Mouse (Mus musculus) G1E (cell line): ENCODE measurements around the gene Ppp1r35.

Experiments
- CTCF ChIP-seq: IDR thresholded peaks from 2 replicates; pipeline ENCODE4 v1.5.1; 2012; ENCODE audit warnings: low read depth, low read length, inconsistent platforms, mixed read lengths
- GATA1 ChIP-seq: IDR thresholded peaks from 2 replicates; pipeline ENCODE4 v1.6.1; 2012; ENCODE audit warnings: borderline replicate concordance, low read length, inconsistent platforms, mixed read lengths
- GATA2 ChIP-seq: IDR thresholded peaks from 2 replicates; pipeline ENCODE4 v1.6.1; 2012; ENCODE audit warnings: low read depth, low read length, inconsistent platforms, borderline replicate concordance
- POLR2AphosphoS5 ChIP-seq: IDR thresholded peaks from 2 replicates; pipeline ENCODE4 v1.6.1; 2012; ENCODE audit warnings: low read depth, low read length, inconsistent platforms; ENCODE audit not compliant: insufficient replicate concordance
- TAL1 ChIP-seq: conservative IDR thresholded peaks from 2 replicates; pipeline ENCODE4 v1.6.1; 2012; ENCODE audit warnings: low read depth, low read length, inconsistent platforms, mixed read lengths

DNA sequence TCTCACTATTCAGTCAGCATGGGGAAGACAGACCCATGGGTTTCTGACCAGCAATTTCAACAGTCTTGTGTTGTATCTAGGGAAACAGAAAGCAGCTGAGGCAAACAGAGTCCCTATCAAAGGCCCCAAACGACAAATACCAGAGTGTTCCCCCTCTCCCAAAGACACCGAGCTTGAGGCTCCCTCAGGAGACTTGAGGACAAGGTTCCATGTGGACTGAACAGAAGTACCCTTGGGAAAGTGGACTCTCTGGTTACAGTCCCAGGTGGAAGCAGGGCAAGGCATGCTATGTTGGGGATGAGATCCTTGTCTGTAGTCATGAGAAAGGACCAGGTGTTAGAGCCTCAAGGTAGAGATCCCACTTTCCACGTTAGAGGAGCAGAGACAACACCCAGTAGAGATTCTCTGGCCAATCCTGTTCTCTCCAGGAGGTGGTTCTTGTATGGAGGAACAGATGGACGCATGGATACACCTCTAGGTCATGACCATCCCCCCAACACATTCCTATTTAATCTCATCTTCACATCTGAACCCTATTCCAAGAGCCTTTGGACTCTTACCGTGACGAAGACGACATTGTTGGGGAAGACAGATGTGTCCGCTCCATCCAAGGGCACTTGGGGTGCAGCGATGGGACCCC is 5.4 kb downstream of the Ppp1r35 start:
- TF ChIP-seq CTCF (no peak), GATA1 (no peak), TAL1 (no peak), GATA2 (no peak), POLR2AphosphoS5 (no peak; the same call in 1 of the 2 replicates)
